Mouse (Mus musculus) stomach, embryonic 16.5 days (tissue): ENCODE data around the gene Capn1. TPM values are rescaled to one million over a fixed set of nuclear protein-coding genes. Genes with fewer than 3 reads are reported as not detected.

Experiments used
- ATAC-seq: fragments of 200-750 bp; cut with Nextera tagmentation; 2 replicates; pipeline ENCODE4 v1.8.0; 2017; ENCODE audit warnings: moderate number of reproducible peaks, moderate TSS enrichment; ENCODE audit not compliant: insufficient read depth, low FRiP score
- H3K27ac ChIP-seq: fragments of 300-500 bp; sonication (generic); 2 replicates; pipeline ENCODE4 v1.5.1; 2014; ENCODE audit warnings: low read length
- H3K27me3 ChIP-seq: fragments of 300-500 bp; sonication (generic); 2 replicates; pipeline ENCODE4 v1.6.1; 2014; ENCODE audit warnings: low read length, control low read depth, mixed read lengths; ENCODE audit not compliant: control insufficient read depth, insufficient read depth
- H3K36me3 ChIP-seq: fragments of 300-500 bp; sonication (generic); 2 replicates; pipeline ENCODE4 v1.6.1; 2014; ENCODE audit warnings: low read length; ENCODE audit not compliant: control insufficient read depth, insufficient read depth
- H3K4me1 ChIP-seq: fragments of 300-500 bp; sonication (generic); 2 replicates; pipeline ENCODE4 v1.6.1; 2014; ENCODE audit warnings: low read length, control low read depth, mixed read lengths; ENCODE audit not compliant: control insufficient read depth, insufficient read depth
- H3K4me2 ChIP-seq: fragments of 300-500 bp; sonication (generic); 2 replicates; pipeline ENCODE4 v1.6.1; 2014; ENCODE audit warnings: low read depth, low read length, mixed read lengths
- H3K4me3 ChIP-seq: fragments of 300-500 bp; sonication (generic); replicated peaks from 2 replicates; pipeline ENCODE4 v1.5.1; 2014; ENCODE audit warnings: mild to moderate bottlenecking, low read length
- H3K9ac ChIP-seq: fragments of 300-500 bp; sonication (generic); 2 replicates; pipeline ENCODE4 v1.6.1; 2014; ENCODE audit warnings: low read length
- H3K9me3 ChIP-seq: fragments of 300-500 bp; sonication (generic); replicated peaks from 2 replicates; pipeline ENCODE4 v1.6.1; 2016; ENCODE audit warnings: low read length, control low read depth; ENCODE audit not compliant: control insufficient read depth
- WGBS: fragments of 180-500 bp; shearing (Covaris S2); extraction: QIAGEN DNeasy Blood & Tissue Kit; methylation state at CpG from one replicate; pipeline ENCODE4 v1.1.7; 2014; 5-methylcytosine and 5-hydroxymethylcytosine counted together
- microRNA-seq: library from miRNA; unstranded; fragments of <30 nt; microRNA quantifications from one replicate; pipeline ENCODE4, GENCODE M21; 2016
- polyA plus RNA-seq: library from polyadenylated mRNA; unstranded; fragments of >200 nt; fragmentation: Nextera tagmentation; extraction: Ambion mirVana; gene quantifications from 2 replicates; pipeline ENCODE4 v1.2.1, GENCODE M21; 2015

The Capn1 gene
- polyA plus RNA-seq, 1 experiment from 2014 or later, result 22.0 TPM

DNA sequence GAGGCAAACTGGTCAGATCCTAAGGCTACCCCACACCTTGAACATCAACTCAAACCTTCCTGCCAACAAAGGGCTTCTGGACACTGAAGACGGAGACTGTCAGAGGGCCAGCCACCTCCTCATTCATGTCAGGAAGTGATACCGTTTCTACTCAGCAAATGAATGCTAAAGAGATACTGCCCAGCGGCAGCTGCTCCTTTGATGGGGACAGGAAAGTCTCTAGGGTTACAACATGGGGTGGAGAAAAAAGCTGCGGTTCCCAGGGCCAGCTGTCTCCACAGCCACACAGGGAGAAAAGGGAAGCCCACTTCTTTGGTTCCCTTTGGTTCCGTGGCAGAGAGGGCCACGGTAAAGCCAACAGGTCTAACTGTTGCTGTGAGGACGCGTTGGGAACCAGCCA is 71.6 kb downstream of the Capn1 start:
- Histone ChIP-seq H3K4me2 (no peak overlapping the region), H3K9me3 (no peaks in the 10 kb centered on the region), H3K4me1 (peaks cover 34% of the 10 kb centered on the region), H3K27me3 (no peaks in the 10 kb centered on the region), H3K36me3 (0 out of 2 replicates have a peak, but pooled peaks cover under 1% of the 10 kb centered on the region), H3K9ac (no peak overlapping the region), H3K27ac (0 out of 2 replicates have a peak overlapping the region, but pooled peaks have one; percentile 23), H3K4me3 (no peak overlapping the region)
- ATAC-seq, result no peak
- 78% methylated on average over 8 of the region's 8 CpGs for WGBS

DNA sequence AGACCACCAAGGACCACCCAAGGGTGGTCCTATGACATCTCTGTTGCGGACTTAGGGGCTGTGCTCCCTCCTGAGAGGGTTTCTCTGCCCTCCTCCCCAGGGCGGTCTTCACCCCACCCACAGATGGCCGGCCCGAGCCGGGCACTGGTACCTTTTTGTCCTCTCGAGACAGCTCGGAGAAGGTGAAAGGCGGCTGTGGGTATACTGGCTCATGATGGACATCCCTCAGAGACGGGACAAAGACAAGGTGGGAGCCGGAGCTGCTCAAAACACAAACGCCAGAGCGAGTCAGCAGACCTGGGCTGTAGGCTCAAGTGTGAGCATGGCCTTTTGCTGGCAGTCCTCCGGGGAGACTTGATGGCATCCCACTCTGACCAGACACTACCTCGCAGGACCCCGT is 72.3 kb downstream of the Capn1 start:
- WGBS, result 93% methylated on average over 15 of the region's 15 CpGs

GRCm38 (mm10) chr19:5942581-5942980 is 73.1 kb downstream of the Capn1 start:
- Histone ChIP-seq H3K4me3 (no peak overlapping the region), H3K9ac (no peak overlapping the region), H3K27me3 (no peaks in the 10 kb centered on the region), H3K9me3 (no peaks in the 10 kb centered on the region), H3K4me2 (no peak overlapping the region), H3K4me1 (peaks cover 45% of the 10 kb centered on the region), H3K27ac (no peak overlapping the region), H3K36me3 (no peaks in the 10 kb centered on the region)
- WGBS, result 89% methylated on average over 7 of the region's 7 CpGs
- no peak for ATAC-seq

More for the DNA sequence above, 72.3 kb downstream of the Capn1 start:
- no peak overlapping the region for H3K9ac ChIP-seq
- no peak overlapping the region for H3K4me3 ChIP-seq
- 0 out of 2 replicates have a peak overlapping the region, but pooled peaks have one; percentile 8 for H3K27ac ChIP-seq
- peaks cover 37% of the 10 kb centered on the region for H3K4me1 ChIP-seq
- no peaks in the 10 kb centered on the region for H3K27me3 ChIP-seq
- no peaks in the 10 kb centered on the region for H3K36me3 ChIP-seq
- H3K9me3 ChIP-seq, result no peaks in the 10 kb centered on the region
- no peak for ATAC-seq
- H3K4me2 ChIP-seq, result no peak overlapping the region

DNA sequence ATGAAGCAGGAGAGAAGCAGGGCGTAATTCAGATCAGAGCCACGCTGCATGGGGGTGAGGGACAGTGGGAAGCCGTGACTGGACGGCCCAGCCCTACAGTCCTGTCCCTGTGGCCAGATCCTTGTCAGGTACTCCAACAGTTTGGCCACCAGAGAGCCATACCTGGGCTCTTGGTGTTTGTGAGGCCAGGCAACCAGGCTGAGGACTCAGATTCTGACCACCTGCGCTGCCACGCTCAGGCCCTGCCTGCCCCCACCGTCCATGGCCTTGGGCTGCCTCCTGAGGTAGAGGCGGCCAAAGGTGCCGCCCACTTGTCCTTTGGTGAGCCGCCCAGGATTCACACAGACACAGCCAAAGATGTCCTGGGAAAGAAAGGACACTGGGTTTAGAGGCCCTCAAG is 75.0 kb downstream of the Capn1 start:
- Histone ChIP-seq H3K9ac (no peak overlapping the region), H3K27me3 (no peaks in the 10 kb centered on the region), H3K36me3 (no peaks in the 10 kb centered on the region), H3K4me1 (peaks cover 48% of the 10 kb centered on the region), H3K4me2 (no peak overlapping the region), H3K27ac (peak overlapping the region; percentile 85), H3K4me3 (no peak overlapping the region), H3K9me3 (no peaks in the 10 kb centered on the region)
- ATAC-seq, result no peak
- WGBS, result 86% methylated on average over 10 of the region's 10 CpGs

DNA sequence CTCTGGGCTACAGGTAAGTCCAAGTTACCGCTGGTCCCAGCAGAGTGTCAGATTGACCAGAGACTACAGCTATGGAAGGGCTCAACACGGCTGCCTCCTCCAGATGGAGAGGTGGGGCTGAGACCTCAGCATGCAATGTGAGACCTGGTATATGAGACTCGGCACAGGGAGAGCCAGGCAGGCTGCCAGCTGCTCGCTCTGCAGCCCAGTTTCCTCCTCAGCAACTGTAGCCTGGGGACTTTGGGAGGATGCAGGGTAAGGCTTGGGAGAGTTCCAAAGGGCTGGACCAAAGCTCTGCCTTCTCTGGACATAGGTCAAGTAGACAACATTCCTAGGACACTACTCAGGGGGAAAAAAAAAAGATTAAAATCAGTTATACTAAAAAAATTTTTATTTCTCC is 75.5 kb downstream of the Capn1 start:
- peak overlapping the region; percentile 85 for H3K27ac ChIP-seq
- ATAC-seq, result peak; percentile 30; the same call in 1 of the 2 replicates
- whole genome bisulfite sequencing, result 47% methylated on average over 4 of the region's 4 CpGs

DNA sequence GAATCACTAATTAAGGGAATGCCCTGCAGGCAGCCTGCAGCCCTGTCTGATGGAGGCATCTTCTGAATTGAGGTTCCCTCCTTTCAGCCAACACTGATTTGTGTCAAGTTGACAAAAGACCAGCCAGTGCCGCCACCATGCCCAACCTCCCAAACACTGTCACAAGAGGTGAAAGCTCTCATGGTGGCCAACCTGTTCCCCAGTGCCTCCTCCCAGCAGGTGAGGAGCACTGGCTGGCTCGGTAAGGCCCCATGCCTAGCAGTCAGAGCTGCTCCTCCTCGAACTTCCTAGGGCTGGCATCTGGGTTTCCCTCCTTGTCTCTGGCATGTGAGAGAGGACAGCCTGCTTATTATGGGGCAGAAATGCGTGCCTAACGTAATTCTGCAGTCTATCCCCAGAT is 76.0 kb downstream of the Capn1 start:
- Histone ChIP-seq H3K4me2 (no peak overlapping the region), H3K27ac (peak overlapping the region; percentile 85), H3K4me3 (no peak overlapping the region), H3K9me3 (no peaks in the 10 kb centered on the region), H3K36me3 (no peaks in the 10 kb centered on the region), H3K9ac (0 out of 2 replicates have a peak overlapping the region, but pooled peaks have one; percentile 35), H3K27me3 (no peaks in the 10 kb centered on the region), H3K4me1 (peaks cover 49% of the 10 kb centered on the region)
- no peak for ATAC-seq
- 82% methylated on average over 5 of the region's 5 CpGs for WGBS

More for the DNA sequence above, 75.5 kb downstream of the Capn1 start:
- Histone ChIP-seq H3K4me2 (no peak overlapping the region), H3K9ac (no peak overlapping the region), H3K9me3 (no peaks in the 10 kb centered on the region), H3K36me3 (no peaks in the 10 kb centered on the region), H3K4me3 (no peak overlapping the region), H3K27me3 (no peaks in the 10 kb centered on the region), H3K4me1 (peaks cover 48% of the 10 kb centered on the region)

Small RNA genes lying within 50 kb of the gene (microRNA-seq; reads per million reads assigned to microRNA genes)
- not detected for gene Mir6988

Other genes starting within 250 kb of the Capn1 start
- 66.3 and 67.8 TPM in 2 replicates for gene Scyl1, start 244.5 kb downstream of the Capn1 start, polyA plus RNA-seq
- 27.4 and 29.5 TPM in 2 replicates for gene Frmd8, start 140.6 kb downstream of the Capn1 start, polyA plus RNA-seq
- 5.1 and 5.5 TPM in 2 replicates for gene Slc25a45, start 138.1 kb downstream of the Capn1 start, polyA plus RNA-seq
- gene Tigd3, start 121.7 kb downstream of the Capn1 start, polyA plus RNA-seq, result 1.7 and 1.8 TPM in 2 replicates
- gene Dpf2, start 102.9 kb downstream of the Capn1 start, polyA plus RNA-seq, result 117 and 127 TPM in 2 replicates
- gene Cdc42ep2, start 91.1 kb downstream of the Capn1 start, polyA plus RNA-seq, result 13.4 and 13.9 TPM in 2 replicates
- 49.6 and 50.4 TPM in 2 replicates for gene Pola2, start 51.7 kb downstream of the Capn1 start, polyA plus RNA-seq
- not detected in 2 replicates for gene Slc22a20, start 29.8 kb downstream of the Capn1 start, polyA plus RNA-seq
- 27.5 and 29.2 TPM in 2 replicates for gene Syvn1, start 30.7 kb upstream of the Capn1 start, polyA plus RNA-seq
- gene Mrpl49, start 41.9 kb upstream of the Capn1 start, polyA plus RNA-seq, result 63.2 and 65.9 TPM in 2 replicates
- gene Fau, start 41.9 kb upstream of the Capn1 start, polyA plus RNA-seq, result 635 and 729 TPM in 2 replicates
- 25.0 and 26.0 TPM in 2 replicates for gene Znhit2, start 45.3 kb upstream of the Capn1 start, polyA plus RNA-seq
- gene Tm7sf2, start 52.5 kb upstream of the Capn1 start, polyA plus RNA-seq, result 25.5 and 29.1 TPM in 2 replicates
- gene Vps51, start 61.3 kb upstream of the Capn1 start, polyA plus RNA-seq, result 61.8 and 69.0 TPM in 2 replicates
- gene Tmem262, start 64.1 kb upstream of the Capn1 start, polyA plus RNA-seq, result not detected in 2 replicates
- 0.71 and 1.3 TPM in 2 replicates for gene Gm28374, start 66.4 kb upstream of the Capn1 start, polyA plus RNA-seq
- 62.7 and 70.3 TPM in 2 replicates for gene Zfpl1, start 69.1 kb upstream of the Capn1 start, polyA plus RNA-seq
- 29.9 and 31.0 TPM in 2 replicates for gene Cdca5, start 69.1 kb upstream of the Capn1 start, polyA plus RNA-seq
- 0.19 TPM in 1 of 2 replicates, not detected in the other for gene AC131692.1, start 78.5 kb upstream of the Capn1 start, polyA plus RNA-seq
- 1.2 and 2.9 TPM in 2 replicates for gene Naaladl1, start 89.9 kb upstream of the Capn1 start, polyA plus RNA-seq
- 23.8 and 25.2 TPM in 2 replicates for gene Sac3d1, start 102.8 kb upstream of the Capn1 start, polyA plus RNA-seq
- gene Snx15, start 112.4 kb upstream of the Capn1 start, polyA plus RNA-seq, result 30.9 and 31.9 TPM in 2 replicates
- gene Batf2, start 125.1 kb upstream of the Capn1 start, polyA plus RNA-seq, result 0.25 and 0.44 TPM in 2 replicates
- gene Arl2, start 125.7 kb upstream of the Capn1 start, polyA plus RNA-seq, result 96.8 and 106 TPM in 2 replicates
- not detected in 2 replicates for gene Majin, start 168.5 kb upstream of the Capn1 start, polyA plus RNA-seq
- gene Gpha2, start 210.5 kb upstream of the Capn1 start, polyA plus RNA-seq, result 0.41 and 0.48 TPM in 2 replicates
- gene Ppp2r5b, start 220.0 kb upstream of the Capn1 start, polyA plus RNA-seq, result 20.6 and 22.1 TPM in 2 replicates
- 9.3 and 11.2 TPM in 2 replicates for gene Atg2a, start 225.8 kb upstream of the Capn1 start, polyA plus RNA-seq